Mouse (Mus musculus) heart, embryonic 13.5 days (tissue): ENCODE measurements around the gene Mapkapk3. TPM values are rescaled to one million over a fixed set of nuclear protein-coding genes. Genes with fewer than 3 reads are reported as not detected.

Source experiments
- ATAC-seq: fragments of 200-750 bp; cut with Nextera tagmentation; 2 replicates; pipeline ENCODE4 v1.8.0; 2017; ENCODE audit warnings: moderate TSS enrichment; ENCODE audit not compliant: insufficient number of reproducible peaks, low FRiP score, low TSS enrichment; ENCODE audit errors: extremely low read depth
- H3K27ac ChIP-seq: fragments of 300-500 bp; sonication (generic); replicated peaks from 2 replicates; pipeline ENCODE4 v1.5.1; 2015; ENCODE audit warnings: moderate library complexity, mild to moderate bottlenecking, inconsistent platforms
- H3K27me3 ChIP-seq: fragments of 300-500 bp; sonication (generic); replicated peaks from 2 replicates; pipeline ENCODE4 v1.6.1; 2015; ENCODE audit warnings: mild to moderate bottlenecking, inconsistent platforms
- H3K36me3 ChIP-seq: fragments of 300-500 bp; sonication (generic); 2 replicates; pipeline ENCODE4 v1.6.1; 2015; ENCODE audit warnings: mild to moderate bottlenecking, inconsistent platforms
- H3K4me1 ChIP-seq: fragments of 300-500 bp; sonication (generic); 2 replicates; pipeline ENCODE4 v1.6.1; 2015; ENCODE audit warnings: inconsistent platforms
- H3K4me2 ChIP-seq: fragments of 300-500 bp; sonication (generic); 2 replicates; pipeline ENCODE4 v1.6.1; 2015; ENCODE audit warnings: inconsistent platforms, mild to moderate bottlenecking, moderate library complexity
- H3K4me3 ChIP-seq: fragments of 300-500 bp; sonication (generic); 2 replicates; pipeline ENCODE4 v1.5.1; 2015; ENCODE audit warnings: moderate library complexity, mild to moderate bottlenecking, inconsistent platforms
- H3K9ac ChIP-seq: fragments of 300-500 bp; sonication (generic); 2 replicates; pipeline ENCODE4 v1.6.1; 2015; ENCODE audit warnings: inconsistent platforms, mild to moderate bottlenecking, moderate library complexity
- H3K9me3 ChIP-seq: fragments of 300-500 bp; sonication (generic); 2 replicates; pipeline ENCODE4 v1.6.1; 2016; ENCODE audit warnings: inconsistent platforms
- WGBS: fragments of 180-500 bp; shearing (Covaris S2); methylation state at CpG from one replicate; pipeline ENCODE4 v1.1.7; 2015; ENCODE audit warnings: mixed read lengths; 5-methylcytosine and 5-hydroxymethylcytosine counted together
- polyA plus RNA-seq: library from polyadenylated mRNA; unstranded; fragments of >200 nt; fragmentation: Nextera tagmentation; extraction: Ambion mirVana; gene quantifications from 2 replicates; pipeline ENCODE4 v1.2.1, GENCODE M21; 2015

Gene Mapkapk3
- polyA plus RNA-seq, 1 experiment from 2014 or later, result 5.1 TPM

DNA sequence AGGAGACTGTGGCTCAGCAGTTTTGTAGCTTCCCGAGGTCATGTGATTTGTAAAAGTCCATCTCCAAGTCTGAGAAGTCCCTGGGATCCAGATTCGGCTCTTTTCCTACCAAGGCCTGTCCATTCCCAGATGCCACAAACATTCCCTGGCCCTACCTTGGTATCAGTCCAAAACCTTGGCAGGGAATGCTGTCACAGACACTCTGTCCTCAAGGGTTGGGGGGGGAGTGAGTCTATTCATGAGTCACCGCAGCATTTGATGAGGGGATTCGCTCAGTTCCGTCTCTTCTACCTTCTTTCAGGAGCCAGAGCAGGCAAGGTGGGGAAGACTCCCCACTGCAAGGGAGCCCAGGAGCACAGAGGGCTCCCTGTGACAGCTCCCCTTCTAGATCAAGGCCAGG is 14.0 kb downstream of the Mapkapk3 start:
- Histone ChIP-seq H3K4me3 (no peak overlapping the region), H3K9ac (no peak overlapping the region), H3K4me2 (no peak overlapping the region), H3K36me3 (no peaks in the 10 kb centered on the region), H3K9me3 (no peaks in the 10 kb centered on the region), H3K27me3 (0 out of 2 replicates have a peak, but pooled peaks cover 4% of the 10 kb centered on the region), H3K27ac (no peak overlapping the region), H3K4me1 (peaks cover 42% of the 10 kb centered on the region)
- WGBS, result 86% methylated on average over 5 of the region's 5 CpGs
- no peak for ATAC-seq

DNA sequence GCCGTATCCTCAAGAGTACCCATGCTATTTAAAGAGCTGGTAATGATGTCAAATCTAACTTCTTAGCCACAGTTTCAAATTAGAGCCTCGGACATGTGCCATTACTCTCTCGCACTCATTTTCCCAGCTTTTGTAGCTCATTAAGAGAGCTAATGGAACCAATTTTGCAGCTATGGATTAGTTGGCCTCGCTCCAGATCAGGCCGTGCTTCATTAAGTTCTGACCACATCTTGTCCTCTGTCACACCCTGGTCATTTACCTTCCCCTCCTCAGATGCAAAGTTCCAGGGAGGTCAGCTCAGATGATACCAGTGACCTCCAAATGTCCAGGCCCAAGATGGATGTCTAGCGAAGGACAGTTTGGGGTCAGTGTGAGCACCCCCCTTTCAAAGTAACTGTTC is 14.9 kb downstream of the Mapkapk3 start:
- WGBS, result 73% methylated on average over 6 of the region's 6 CpGs
- H3K4me3 ChIP-seq, result no peak overlapping the region
- H3K36me3 ChIP-seq, result no peaks in the 10 kb centered on the region
- peaks cover 33% of the 10 kb centered on the region for H3K4me1 ChIP-seq
- no peak overlapping the region for H3K4me2 ChIP-seq
- H3K9me3 ChIP-seq, result no peaks in the 10 kb centered on the region
- H3K9ac ChIP-seq, result no peak overlapping the region
- H3K27ac ChIP-seq, result no peak overlapping the region
- ATAC-seq, result no peak
- H3K27me3 ChIP-seq, result 0 out of 2 replicates have a peak, but pooled peaks cover 4% of the 10 kb centered on the region

DNA sequence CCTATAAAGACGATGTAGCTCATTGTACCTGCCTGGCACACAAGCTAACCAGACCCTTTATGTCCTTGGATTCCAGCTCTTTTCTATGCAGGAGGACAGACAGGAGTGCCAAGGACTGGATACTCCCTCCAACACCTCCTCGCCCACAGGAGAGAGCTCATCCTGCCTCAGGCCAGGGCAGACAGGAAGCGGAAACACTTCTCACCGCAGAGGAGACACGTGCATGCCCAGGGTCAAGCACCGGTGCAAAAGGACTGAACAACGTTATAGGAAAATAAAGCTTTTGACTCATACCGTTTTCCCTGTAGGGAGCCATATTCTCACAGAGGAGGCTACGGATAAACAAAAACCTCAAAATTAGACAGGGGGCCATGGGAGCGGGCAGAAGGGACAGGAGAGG is 16.5 kb downstream of the Mapkapk3 start:
- no peak overlapping the region for H3K4me3 ChIP-seq
- no peak overlapping the region for H3K9ac ChIP-seq
- no peaks in the 10 kb centered on the region for H3K27me3 ChIP-seq
- no peaks in the 10 kb centered on the region for H3K9me3 ChIP-seq
- no peak overlapping the region for H3K27ac ChIP-seq
- no peaks in the 10 kb centered on the region for H3K36me3 ChIP-seq
- no peak for ATAC-seq
- H3K4me2 ChIP-seq, result no peak overlapping the region
- 66% methylated on average over 10 of the region's 10 CpGs for WGBS
- H3K4me1 ChIP-seq, result peaks cover 21% of the 10 kb centered on the region

DNA sequence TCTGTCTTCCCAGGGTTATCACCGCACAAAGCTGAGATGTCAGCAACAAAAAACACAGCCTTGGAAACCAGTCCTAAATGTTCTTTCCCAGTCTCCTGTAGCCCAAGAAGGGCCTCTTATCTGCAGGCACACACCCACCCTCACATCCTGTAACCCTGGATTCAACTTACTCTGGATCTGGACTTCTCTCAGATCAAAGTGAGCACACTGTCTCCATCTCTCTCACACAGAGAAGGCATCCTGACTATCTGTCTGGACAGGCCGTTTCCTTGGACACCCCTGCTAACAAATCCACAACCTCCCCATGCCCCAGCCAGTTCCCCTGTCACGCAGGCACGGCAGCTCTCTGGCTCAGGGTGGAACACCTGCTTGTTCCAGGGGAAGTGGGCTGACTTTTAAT is 17.4 kb downstream of the Mapkapk3 start:
- H3K4me2 ChIP-seq, result no peak overlapping the region
- WGBS, result 21% methylated on average over 4 of the region's 4 CpGs
- H3K4me1 ChIP-seq, result peaks cover 21% of the 10 kb centered on the region
- no peaks in the 10 kb centered on the region for H3K9me3 ChIP-seq
- no peaks in the 10 kb centered on the region for H3K27me3 ChIP-seq
- no peak overlapping the region for H3K27ac ChIP-seq
- H3K4me3 ChIP-seq, result no peak overlapping the region
- H3K9ac ChIP-seq, result no peak overlapping the region
- no peak for ATAC-seq
- no peaks in the 10 kb centered on the region for H3K36me3 ChIP-seq

GRCm38 (mm10) chr9:107271177-107271938 is 18.3 kb downstream of the Mapkapk3 start:
- H3K9ac ChIP-seq, result no peak overlapping the region
- H3K4me2 ChIP-seq, result no peak overlapping the region
- H3K36me3 ChIP-seq, result no peaks in the 10 kb centered on the region
- no peaks in the 10 kb centered on the region for H3K9me3 ChIP-seq
- no peak overlapping the region for H3K4me3 ChIP-seq
- no peak for ATAC-seq
- H3K4me1 ChIP-seq, result peaks cover 17% of the 10 kb centered on the region
- H3K27ac ChIP-seq, result no peak overlapping the region
- 65% methylated on average over 7 of the region's 7 CpGs for WGBS
- no peaks in the 10 kb centered on the region for H3K27me3 ChIP-seq

DNA sequence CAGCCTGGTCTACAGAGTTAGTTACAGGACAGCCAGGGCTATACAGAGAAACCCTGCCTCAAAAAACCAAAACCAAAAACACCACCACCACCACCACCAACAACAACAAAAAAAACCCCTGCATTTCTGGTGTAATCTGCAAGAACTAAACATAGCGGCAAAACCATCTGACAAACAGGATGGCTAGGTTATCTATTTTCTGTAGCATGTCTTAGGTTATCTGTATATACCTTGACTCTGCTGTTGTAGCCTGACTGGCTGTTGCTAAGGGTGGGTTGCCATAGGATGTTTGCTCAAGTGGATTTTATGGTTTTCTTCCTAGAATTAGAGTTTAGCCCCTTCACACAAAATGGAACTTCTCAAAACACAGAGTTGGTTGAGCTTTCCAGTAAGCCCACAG is 19.9 kb downstream of the Mapkapk3 start:
- Histone ChIP-seq H3K27ac (no peak overlapping the region), H3K4me3 (no peak overlapping the region), H3K9ac (no peak overlapping the region), H3K4me1 (peaks cover 17% of the 10 kb centered on the region), H3K9me3 (no peaks in the 10 kb centered on the region), H3K4me2 (no peak overlapping the region), H3K36me3 (no peaks in the 10 kb centered on the region), H3K27me3 (0 out of 2 replicates have a peak, but pooled peaks cover 3% of the 10 kb centered on the region)
- 89% methylated on average over 1 of the region's 1 CpGs for WGBS
- ATAC-seq, result no peak

- Histone ChIP-seq H3K27me3 (peaks cover 11% of the 10 kb centered on the region), H3K9ac (no peak overlapping the region), H3K27ac (no peak overlapping the region), H3K36me3 (no peaks in the 10 kb centered on the region), H3K4me1 (peaks cover 17% of the 10 kb centered on the region), H3K4me2 (no peak overlapping the region), H3K9me3 (no peaks in the 10 kb centered on the region), H3K4me3 (no peak overlapping the region)
- no peak for ATAC-seq
- WGBS, result 33% methylated on average over 4 of the region's 4 CpGs
Observed at GRCm38 (mm10) chr9:107267721-107268402, 21.8 kb downstream of the Mapkapk3 start.

- ATAC-seq, result no peak
- Histone ChIP-seq H3K27ac (no peak overlapping the region), H3K9me3 (no peaks in the 10 kb centered on the region), H3K4me2 (no peak overlapping the region), H3K9ac (no peak overlapping the region), H3K4me1 (peaks cover 10% of the 10 kb centered on the region), H3K36me3 (no peaks in the 10 kb centered on the region), H3K4me3 (no peak overlapping the region), H3K27me3 (peaks cover 11% of the 10 kb centered on the region)
- whole genome bisulfite sequencing, result 32% methylated on average over 1 of the region's 1 CpGs
Observed at GRCm38 (mm10) chr9:107267028-107267427, 22.6 kb downstream of the Mapkapk3 start.

- Histone ChIP-seq H3K27me3 (peaks cover 11% of the 10 kb centered on the region), H3K36me3 (no peaks in the 10 kb centered on the region), H3K4me2 (no peak overlapping the region), H3K4me1 (peaks cover 11% of the 10 kb centered on the region), H3K9me3 (no peaks in the 10 kb centered on the region), H3K9ac (no peak overlapping the region), H3K4me3 (no peak overlapping the region), H3K27ac (no peak overlapping the region)
- 62% methylated on average over 3 of the region's 3 CpGs for WGBS
- no peak for ATAC-seq
Observed at GRCm38 (mm10) chr9:107264731-107265130, 24.9 kb downstream of the Mapkapk3 start.

- H3K4me1 ChIP-seq, result peaks cover 19% of the 10 kb centered on the region
- 86% methylated on average over 5 of the region's 5 CpGs for WGBS
- H3K36me3 ChIP-seq, result no peaks in the 10 kb centered on the region
- no peak overlapping the region for H3K4me2 ChIP-seq
- H3K4me3 ChIP-seq, result no peak overlapping the region
- no peak for ATAC-seq
- peaks cover 11% of the 10 kb centered on the region for H3K27me3 ChIP-seq
- no peak overlapping the region for H3K27ac ChIP-seq
- no peak overlapping the region for H3K9ac ChIP-seq
- H3K9me3 ChIP-seq, result no peaks in the 10 kb centered on the region
Observed at GRCm38 (mm10) chr9:107263912-107264311, 25.8 kb downstream of the Mapkapk3 start.

GRCm38 (mm10) chr9:107262375-107262774 is 27.3 kb downstream of the Mapkapk3 start:
- 68% methylated on average over 7 of the region's 7 CpGs for WGBS
- no peak overlapping the region for H3K9ac ChIP-seq
- H3K4me1 ChIP-seq, result peaks cover 20% of the 10 kb centered on the region
- ATAC-seq, result no peak
- H3K4me3 ChIP-seq, result no peak overlapping the region
- H3K27ac ChIP-seq, result no peak overlapping the region
- H3K4me2 ChIP-seq, result no peak overlapping the region
- H3K27me3 ChIP-seq, result peaks cover 11% of the 10 kb centered on the region
- H3K9me3 ChIP-seq, result no peaks in the 10 kb centered on the region
- H3K36me3 ChIP-seq, result no peaks in the 10 kb centered on the region

DNA sequence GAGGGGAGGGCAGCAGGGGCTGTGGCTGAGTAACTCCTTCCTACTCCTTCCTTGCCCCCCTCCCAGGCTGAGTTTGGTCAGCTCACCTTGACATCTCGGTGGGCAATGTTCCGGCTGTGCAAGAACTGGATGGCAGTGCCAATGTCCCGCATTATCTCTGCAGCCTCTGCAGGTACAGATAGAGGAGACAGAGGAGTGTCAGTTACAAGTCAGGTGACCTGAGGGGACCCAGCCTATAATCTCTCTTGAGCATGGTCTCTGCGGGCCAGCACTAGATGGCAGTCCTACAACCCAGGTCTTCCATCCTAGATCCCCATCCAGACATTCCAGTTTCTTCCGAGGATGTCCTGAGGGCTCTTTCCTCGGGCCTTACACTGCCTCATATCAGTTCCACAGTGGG is 27.9 kb downstream of the Mapkapk3 start:
- no peak overlapping the region for H3K4me2 ChIP-seq
- H3K27ac ChIP-seq, result no peak overlapping the region
- no peak for ATAC-seq
- WGBS, result 64% methylated on average over 6 of the region's 6 CpGs
- no peaks in the 10 kb centered on the region for H3K9me3 ChIP-seq
- H3K4me3 ChIP-seq, result no peak overlapping the region
- H3K36me3 ChIP-seq, result no peaks in the 10 kb centered on the region
- peaks cover 11% of the 10 kb centered on the region for H3K27me3 ChIP-seq
- no peak overlapping the region for H3K9ac ChIP-seq
- H3K4me1 ChIP-seq, result peaks cover 20% of the 10 kb centered on the region
